Mouse (Mus musculus) megakaryocyte, embryonic 14.5 days (primary cell): ENCODE results near the gene Vmn1r80.

Experiments
- FLI1 ChIP-seq: IDR thresholded peaks from 2 replicates; pipeline ENCODE4 v1.6.1; 2012; ENCODE audit warnings: low read length, inconsistent platforms, mixed read lengths
- GATA1 ChIP-seq: IDR thresholded peaks from 3 replicates; pipeline ENCODE4 v1.6.1; 2012; ENCODE audit warnings: mixed read lengths, low read length, inconsistent platforms, borderline replicate concordance

- TF ChIP-seq GATA1: no peak
- TF ChIP-seq FLI1: no peak
Measured at GRCm38 (mm10) chr7:12188986-12189385, at the start of gene Vmn1r80.
